Mouse (Mus musculus) lung, embryonic 15.5 days (tissue): ENCODE data around the gene Rnf115. TPM values are rescaled to one million over a fixed set of nuclear protein-coding genes. Genes with fewer than 3 reads are reported as not detected.

Experiments
- ATAC-seq: fragments of 200-750 bp; cut with Nextera tagmentation; 2 replicates; pipeline ENCODE4 v1.8.0; 2017; ENCODE audit warnings: moderate number of reproducible peaks, borderline replicate concordance; ENCODE audit not compliant: low FRiP score, low TSS enrichment; ENCODE audit errors: extremely low read depth
- H3K27ac ChIP-seq: fragments of 300-500 bp; sonication (generic); 2 replicates; pipeline ENCODE4 v1.5.1; 2015; ENCODE audit warnings: moderate library complexity, mild to moderate bottlenecking, inconsistent platforms
- H3K27me3 ChIP-seq: fragments of 300-500 bp; sonication (generic); 2 replicates; pipeline ENCODE4 v1.6.1; 2015; ENCODE audit warnings: inconsistent platforms
- H3K36me3 ChIP-seq: fragments of 300-500 bp; sonication (generic); 2 replicates; pipeline ENCODE4 v1.6.1; 2015; ENCODE audit warnings: inconsistent platforms
- H3K4me1 ChIP-seq: fragments of 300-500 bp; sonication (generic); 2 replicates; pipeline ENCODE4 v1.6.1; 2015; ENCODE audit warnings: inconsistent platforms
- H3K4me2 ChIP-seq: fragments of 300-500 bp; sonication (generic); 2 replicates; pipeline ENCODE4 v1.6.1; 2015; ENCODE audit warnings: inconsistent platforms, mild to moderate bottlenecking, moderate library complexity
- H3K4me3 ChIP-seq: fragments of 300-500 bp; sonication (generic); 2 replicates; pipeline ENCODE4 v1.5.1; 2015; ENCODE audit warnings: mild to moderate bottlenecking, inconsistent platforms
- H3K9ac ChIP-seq: fragments of 300-500 bp; sonication (generic); 2 replicates; pipeline ENCODE4 v1.6.1; 2015; ENCODE audit warnings: inconsistent platforms
- H3K9me3 ChIP-seq: fragments of 300-500 bp; sonication (generic); 2 replicates; pipeline ENCODE4 v1.6.1; 2016; ENCODE audit warnings: inconsistent platforms
- WGBS: fragments of 180-500 bp; shearing (Covaris S2); methylation state at CpG from one replicate; pipeline ENCODE4 v1.1.7; 2015; 5-methylcytosine and 5-hydroxymethylcytosine counted together
- polyA plus RNA-seq: library from polyadenylated mRNA; unstranded; fragments of >200 nt; fragmentation: Nextera tagmentation; extraction: Ambion mirVana; gene quantifications from 2 replicates; pipeline ENCODE4 v1.2.1, GENCODE M21; 2015

Rnf115 gene
- polyA plus RNA-seq, 1 experiment from 2014 or later, result 52.3 TPM

- 26% methylated on average over 1 of the region's 1 CpGs for WGBS
- ATAC-seq, result no peak
- no peak overlapping the region for H3K4me3 ChIP-seq
Observed at GRCm38 (mm10) chr3:96802214-96802613, 74.8 kb downstream of the Rnf115 start.

DNA sequence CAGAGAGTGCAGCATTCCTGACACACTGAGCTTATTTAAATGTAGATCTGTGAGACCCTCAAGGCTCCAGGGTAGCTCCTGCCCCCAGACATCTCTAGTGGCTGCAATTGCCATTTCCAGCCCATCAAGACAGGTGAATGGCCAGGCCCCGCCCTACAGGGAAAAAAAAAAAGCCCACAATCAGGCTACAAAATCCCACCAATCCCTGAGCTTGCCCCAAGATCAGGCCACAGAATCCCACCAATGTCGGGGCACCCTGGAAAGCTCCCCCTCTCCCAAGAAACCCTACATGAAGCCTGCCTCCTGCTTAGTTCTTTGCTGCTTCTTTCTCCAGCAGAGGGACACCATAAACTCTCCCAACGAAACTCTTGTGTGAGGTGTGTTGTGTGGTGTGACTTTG, 80.7 kb downstream of the Rnf115 start:
- Histone ChIP-seq H3K27me3 (peaks cover 11% of the 10 kb centered on the region; the same call in 1 of the 2 replicates), H3K9ac (no peak overlapping the region), H3K4me2 (no peak overlapping the region), H3K27ac (no peak overlapping the region), H3K4me1 (peaks cover 5% of the 10 kb centered on the region), H3K36me3 (no peaks in the 10 kb centered on the region), H3K4me3 (no peak overlapping the region), H3K9me3 (no peaks in the 10 kb centered on the region)
- ATAC-seq, result no peak
- 78% methylated on average over 3 of the region's 3 CpGs for WGBS

More at GRCm38 (mm10) chr3:96802214-96802613, 74.8 kb downstream of the Rnf115 start:
- Histone ChIP-seq H3K27ac (no peak overlapping the region), H3K9me3 (no peaks in the 10 kb centered on the region), H3K9ac (no peak overlapping the region), H3K36me3 (no peaks in the 10 kb centered on the region), H3K27me3 (no peaks in the 10 kb centered on the region), H3K4me2 (no peak overlapping the region), H3K4me1 (no peaks in the 10 kb centered on the region)

DNA sequence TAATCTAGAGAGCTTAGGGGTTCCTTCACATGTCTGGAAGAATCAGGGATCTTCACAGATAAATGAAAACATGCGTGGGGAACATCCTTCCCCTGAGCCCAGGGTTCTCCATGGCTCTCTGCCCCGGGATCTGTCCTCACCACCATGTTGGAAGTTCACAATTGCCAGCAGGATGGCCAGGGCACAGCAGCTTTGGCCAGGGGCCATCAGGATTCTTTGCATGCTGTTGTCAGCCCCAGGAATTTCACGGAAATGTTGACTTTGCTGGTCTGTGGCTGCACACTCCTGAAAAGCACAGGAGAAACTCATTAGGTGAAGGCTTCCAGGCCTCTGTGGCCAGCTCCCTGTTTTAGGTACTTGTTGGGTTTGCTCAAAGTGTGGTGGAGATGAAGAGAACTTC, 81.2 kb downstream of the Rnf115 start:
- Histone ChIP-seq H3K4me3 (no peak overlapping the region), H3K36me3 (no peaks in the 10 kb centered on the region)
- WGBS, result 45% methylated on average over 3 of the region's 3 CpGs

GRCm38 (mm10) chr3:96811232-96811631, 83.8 kb downstream of the Rnf115 start:
- WGBS, result 80% methylated on average over 3 of the region's 3 CpGs
- Histone ChIP-seq H3K4me3 (no peak overlapping the region), H3K4me2 (no peak overlapping the region), H3K27ac (no peak overlapping the region), H3K4me1 (peaks cover 18% of the 10 kb centered on the region), H3K9me3 (no peaks in the 10 kb centered on the region), H3K9ac (no peak overlapping the region), H3K27me3 (peaks cover 29% of the 10 kb centered on the region), H3K36me3 (no peaks in the 10 kb centered on the region)
- ATAC-seq, result no peak

More for the DNA sequence above, 81.2 kb downstream of the Rnf115 start:
- Histone ChIP-seq H3K9me3 (no peaks in the 10 kb centered on the region), H3K4me1 (peaks cover 10% of the 10 kb centered on the region), H3K27me3 (peaks cover 11% of the 10 kb centered on the region; the same call in 1 of the 2 replicates), H3K4me2 (no peak overlapping the region), H3K27ac (no peak overlapping the region), H3K9ac (no peak overlapping the region)
- ATAC-seq, result no peak

DNA sequence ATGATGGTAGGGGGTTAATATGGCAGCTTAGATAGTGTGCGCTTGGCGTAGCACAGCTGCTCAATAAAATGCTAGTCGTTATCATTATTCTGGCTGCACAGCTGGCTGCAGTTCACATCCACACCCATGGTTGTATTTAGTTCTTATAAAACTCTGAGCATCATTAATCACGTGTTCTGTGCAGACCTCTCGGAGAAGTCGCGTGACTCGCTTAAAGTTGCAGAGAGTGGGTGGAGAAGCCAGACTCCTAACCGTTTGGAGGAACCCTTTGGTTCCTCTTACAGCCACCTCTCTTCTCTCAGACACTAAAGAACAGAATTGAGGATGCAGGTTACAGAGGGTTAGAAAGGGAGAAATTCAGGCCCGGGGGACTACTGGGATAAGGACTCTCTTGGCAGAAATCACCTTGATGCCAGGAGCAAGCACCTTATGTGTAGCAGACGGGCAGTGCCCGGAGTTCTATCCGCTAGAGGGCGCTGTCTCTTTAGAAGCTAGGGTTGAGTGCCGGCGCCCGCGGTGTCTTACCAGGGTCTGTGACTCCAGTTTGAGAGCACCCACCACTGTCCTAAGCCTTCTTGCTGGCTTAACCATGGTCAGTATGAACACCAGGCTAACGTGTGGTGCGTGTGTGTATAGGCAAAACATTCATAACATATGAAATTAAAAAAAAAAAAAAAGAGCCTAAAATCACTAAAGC, 85.1 kb downstream of the Rnf115 start:
- 24% methylated on average over 20 of the region's 20 CpGs for WGBS
- H3K9me3 ChIP-seq, result no peaks in the 10 kb centered on the region
- H3K4me2 ChIP-seq, result peak overlapping the region; percentile 44
- ATAC-seq, result no peak
- peaks cover 18% of the 10 kb centered on the region for H3K4me1 ChIP-seq
- H3K27me3 ChIP-seq, result peaks cover 29% of the 10 kb centered on the region
- H3K9ac ChIP-seq, result no peak overlapping the region
- H3K36me3 ChIP-seq, result no peaks in the 10 kb centered on the region
- 0 out of 2 replicates have a peak overlapping the region, but pooled peaks have one; percentile 7 for H3K4me3 ChIP-seq
- no peak overlapping the region for H3K27ac ChIP-seq

DNA sequence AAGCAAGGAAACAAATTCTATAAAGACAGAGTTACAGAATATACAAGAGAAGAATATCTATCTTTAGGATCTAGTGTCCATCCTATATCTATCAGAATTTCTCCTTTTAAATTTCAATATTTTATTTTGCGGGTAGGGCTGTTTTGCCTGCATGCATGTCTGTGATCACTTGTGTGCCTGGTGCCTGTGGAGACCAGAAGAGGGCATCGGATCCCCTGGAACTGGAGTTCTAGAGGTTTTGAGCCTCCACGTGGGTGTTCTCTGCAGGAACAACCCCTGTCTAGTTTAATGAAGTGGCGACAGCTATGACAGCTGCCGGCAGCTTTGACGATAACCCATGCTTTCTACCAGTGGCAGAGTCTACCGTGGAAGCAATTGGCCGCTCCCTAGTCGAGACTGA, 85.6 kb downstream of the Rnf115 start:
- Histone ChIP-seq H3K4me1 (peaks cover 18% of the 10 kb centered on the region), H3K27me3 (peaks cover 29% of the 10 kb centered on the region), H3K9me3 (no peaks in the 10 kb centered on the region), H3K4me2 (peak overlapping the region; percentile 44), H3K4me3 (no peak overlapping the region), H3K36me3 (no peaks in the 10 kb centered on the region), H3K9ac (no peak overlapping the region), H3K27ac (no peak overlapping the region)
- WGBS, result 11% methylated on average over 9 of the region's 9 CpGs
- peak; percentile 72; the same call in 1 of the 2 replicates for ATAC-seq

DNA sequence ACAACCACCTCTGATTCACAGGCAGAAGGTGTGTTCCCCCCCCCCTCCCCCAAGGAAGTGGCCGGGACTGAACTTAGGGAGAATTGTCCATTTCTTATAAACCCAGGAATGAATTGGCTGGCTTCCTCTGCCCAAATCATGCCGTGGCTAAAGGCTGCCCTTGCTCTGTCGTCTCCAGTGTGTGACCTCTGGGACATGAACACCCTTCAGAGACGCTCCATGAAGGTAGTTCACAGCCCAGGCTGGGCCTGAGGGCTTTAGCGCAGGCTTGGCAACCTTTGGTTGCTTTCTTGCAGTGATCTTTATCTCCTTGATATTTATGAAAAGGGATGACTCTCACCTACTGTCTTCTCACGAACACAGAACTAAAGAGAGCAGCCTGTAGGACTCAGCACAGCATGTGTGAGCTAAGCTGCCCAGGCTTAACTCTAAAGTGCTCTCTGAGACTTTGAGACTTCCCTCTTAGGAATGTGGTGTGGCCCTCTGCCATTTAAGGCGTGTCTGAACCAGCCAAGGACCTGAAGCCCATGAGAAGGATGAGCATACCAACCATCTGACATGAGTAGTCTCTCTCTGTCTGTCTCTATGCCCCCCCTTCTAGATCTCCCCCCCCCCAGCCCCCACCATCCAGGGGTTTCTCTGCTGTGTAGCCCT, 86.3 kb downstream of the Rnf115 start:
- H3K4me2 ChIP-seq, result peak overlapping the region; percentile 44
- H3K4me3 ChIP-seq, result no peak overlapping the region
- no peak overlapping the region for H3K9ac ChIP-seq
- no peaks in the 10 kb centered on the region for H3K36me3 ChIP-seq
- no peak overlapping the region for H3K27ac ChIP-seq
- peaks cover 29% of the 10 kb centered on the region for H3K27me3 ChIP-seq
- peaks cover 18% of the 10 kb centered on the region for H3K4me1 ChIP-seq
- no peaks in the 10 kb centered on the region for H3K9me3 ChIP-seq
- ATAC-seq, result peak; percentile 55
- WGBS, result 21% methylated on average over 7 of the region's 7 CpGs

GRCm38 (mm10) chr3:96814342-96814741, 86.9 kb downstream of the Rnf115 start:
- ATAC-seq, result no peak
- H3K36me3 ChIP-seq, result no peaks in the 10 kb centered on the region
- H3K27ac ChIP-seq, result no peak overlapping the region
- peaks cover 18% of the 10 kb centered on the region for H3K4me1 ChIP-seq
- no peak overlapping the region for H3K4me3 ChIP-seq
- peaks cover 29% of the 10 kb centered on the region for H3K27me3 ChIP-seq
- H3K9ac ChIP-seq, result no peak overlapping the region
- no peak overlapping the region for H3K4me2 ChIP-seq
- H3K9me3 ChIP-seq, result no peaks in the 10 kb centered on the region
- WGBS, result 47% methylated on average over 6 of the region's 6 CpGs

DNA sequence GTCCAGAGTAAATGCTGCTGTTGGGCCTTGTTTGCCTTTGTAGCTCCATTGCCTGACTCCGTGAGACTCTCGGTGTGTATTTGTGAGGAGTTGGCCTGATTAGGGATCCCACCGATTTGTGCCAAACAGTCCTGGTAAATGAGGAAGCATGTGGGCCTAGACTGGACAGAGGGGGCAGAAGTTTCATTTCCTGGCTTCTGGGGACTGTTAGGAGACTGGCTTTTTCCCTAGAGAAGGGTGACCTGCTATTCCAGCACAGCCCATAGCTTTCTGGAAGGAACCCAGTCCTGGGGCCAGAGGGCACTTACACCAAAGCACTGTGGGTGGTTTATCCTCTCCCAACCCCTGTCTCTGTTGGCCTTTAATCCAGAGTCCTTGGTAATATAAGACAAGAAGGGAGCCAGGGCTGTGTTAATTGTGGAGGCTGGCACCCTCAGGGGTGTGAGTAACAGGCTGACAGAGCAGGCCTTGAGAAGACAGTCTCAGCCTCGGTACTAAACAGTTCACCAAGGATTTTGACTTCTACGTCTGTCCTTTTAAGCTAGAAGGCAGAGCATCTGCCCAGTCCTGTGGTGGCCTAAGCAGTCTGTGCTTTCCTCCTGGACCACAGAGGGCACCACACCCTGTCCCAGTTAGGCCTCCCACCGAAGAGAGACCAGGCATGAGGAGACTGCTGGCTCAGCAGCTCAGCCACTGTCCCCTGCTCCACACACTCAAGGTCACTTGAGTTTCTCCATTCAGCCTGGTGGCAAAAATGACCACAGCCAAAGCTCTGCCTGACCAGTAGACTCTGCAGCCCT, 92.9 kb downstream of the Rnf115 start:
- H3K27ac ChIP-seq, result no peak overlapping the region
- no peak overlapping the region for H3K4me2 ChIP-seq
- no peaks in the 10 kb centered on the region for H3K4me1 ChIP-seq
- H3K9me3 ChIP-seq, result no peaks in the 10 kb centered on the region
- no peak overlapping the region for H3K9ac ChIP-seq
- no peak overlapping the region for H3K4me3 ChIP-seq
- H3K27me3 ChIP-seq, result peaks cover 4% of the 10 kb centered on the region; the same call in 1 of the 2 replicates
- no peak for ATAC-seq
- H3K36me3 ChIP-seq, result no peaks in the 10 kb centered on the region
- 71% methylated on average over 6 of the region's 6 CpGs for WGBS

- no peak for ATAC-seq
- Histone ChIP-seq H3K9ac (no peak overlapping the region), H3K4me2 (no peak overlapping the region), H3K36me3 (no peaks in the 10 kb centered on the region), H3K27me3 (no peaks in the 10 kb centered on the region; the same call in 1 of the 2 replicates), H3K4me1 (no peaks in the 10 kb centered on the region), H3K4me3 (no peak overlapping the region), H3K9me3 (no peaks in the 10 kb centered on the region), H3K27ac (no peak overlapping the region)
- 70% methylated on average over 4 of the region's 4 CpGs for WGBS
Observed at GRCm38 (mm10) chr3:96821581-96821980, 94.1 kb downstream of the Rnf115 start.

GRCm38 (mm10) chr3:96823701-96824100, 96.2 kb downstream of the Rnf115 start:
- no peak overlapping the region for H3K27ac ChIP-seq
- H3K9me3 ChIP-seq, result no peaks in the 10 kb centered on the region
- no peaks in the 10 kb centered on the region for H3K36me3 ChIP-seq
- no peak for ATAC-seq
- H3K27me3 ChIP-seq, result no peaks in the 10 kb centered on the region; the same call in 1 of the 2 replicates
- no peak overlapping the region for H3K4me3 ChIP-seq
- H3K4me1 ChIP-seq, result no peaks in the 10 kb centered on the region
- no peak overlapping the region for H3K4me2 ChIP-seq
- WGBS, result 52% methylated on average over 3 of the region's 3 CpGs
- no peak overlapping the region for H3K9ac ChIP-seq
